Mouse (Mus musculus) monocyte, adult 5-6 weeks (primary cell): ENCODE data around the gene Letmd1. TPM values are rescaled to one million over a fixed set of nuclear protein-coding genes. Genes with fewer than 3 reads are reported as not detected.
A peak's percentile ranks its signal among the peaks of the same experiment; 100 is the strongest.

Source experiments
- ATAC-seq: fragments of 153-309, 156-312 bp; replicated peaks from 2 replicates; pipeline ENCODE4 v1.8.0; 2017; ENCODE audit warnings: mild to moderate bottlenecking; ENCODE audit not compliant: low TSS enrichment, insufficient number of reproducible peaks, severe bottlenecking, poor library complexity, low FRiP score
- total RNA-seq: library from RNA; stranded (forward); fragments of 200-1000, 200-491, 200-594 nt; gene quantifications from 3 replicates; pipeline ENCODE4 v1.2.3, GENCODE M21; 2017

Letmd1 gene
- total RNA-seq, 1 experiment from 2014 or later, result 13.0 TPM

GRCm38 (mm10) chr15:100446887-100447286 lies 21.9 kb upstream of the Letmd1 start:
- no peak for ATAC-seq

DNA sequence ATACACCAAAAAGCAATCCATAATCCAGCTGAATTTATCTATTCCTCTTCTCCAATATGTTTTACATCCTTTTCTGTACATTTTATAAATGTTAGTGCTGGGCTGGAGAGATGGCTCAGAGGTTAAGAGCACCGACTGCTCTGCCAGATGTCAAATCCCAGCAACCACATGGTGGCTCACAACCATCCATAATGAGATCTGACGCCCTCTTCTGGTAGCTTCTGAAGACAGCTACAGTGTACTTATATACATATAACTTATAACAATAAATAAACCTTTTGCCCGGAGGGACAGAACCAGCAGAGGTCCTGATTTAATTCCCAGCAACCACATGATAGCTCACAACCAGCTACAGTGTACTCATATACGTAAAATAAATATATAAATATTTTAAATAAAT lies 20.3 kb upstream of the Letmd1 start:
- ATAC-seq, result no peak

- ATAC-seq, result peak; percentile 66
Observed at GRCm38 (mm10) chr15:100449495-100449894, 19.3 kb upstream of the Letmd1 start.

- ATAC-seq, result no peak
Observed at GRCm38 (mm10) chr15:100451245-100451644, 17.6 kb upstream of the Letmd1 start.

DNA sequence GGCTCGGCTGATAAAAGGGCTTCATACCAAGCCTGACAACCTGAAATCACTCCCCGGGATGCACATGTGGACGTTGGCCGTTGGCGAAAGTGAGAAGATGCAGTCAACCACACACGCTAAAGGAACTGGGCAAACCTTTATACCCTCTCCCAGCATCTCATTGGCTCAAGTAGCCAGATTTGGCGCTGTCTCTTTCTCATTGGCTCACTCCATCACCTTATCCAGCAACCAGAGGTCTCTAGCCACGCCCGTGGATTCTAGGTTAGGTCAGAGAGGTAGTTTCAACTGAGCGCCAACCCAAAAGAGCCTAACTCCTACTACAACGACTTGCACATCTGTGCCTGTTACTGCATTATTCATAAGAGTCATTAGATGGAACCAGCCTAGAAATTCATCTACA lies 16.3 kb upstream of the Letmd1 start:
- ATAC-seq, result no peak

DNA sequence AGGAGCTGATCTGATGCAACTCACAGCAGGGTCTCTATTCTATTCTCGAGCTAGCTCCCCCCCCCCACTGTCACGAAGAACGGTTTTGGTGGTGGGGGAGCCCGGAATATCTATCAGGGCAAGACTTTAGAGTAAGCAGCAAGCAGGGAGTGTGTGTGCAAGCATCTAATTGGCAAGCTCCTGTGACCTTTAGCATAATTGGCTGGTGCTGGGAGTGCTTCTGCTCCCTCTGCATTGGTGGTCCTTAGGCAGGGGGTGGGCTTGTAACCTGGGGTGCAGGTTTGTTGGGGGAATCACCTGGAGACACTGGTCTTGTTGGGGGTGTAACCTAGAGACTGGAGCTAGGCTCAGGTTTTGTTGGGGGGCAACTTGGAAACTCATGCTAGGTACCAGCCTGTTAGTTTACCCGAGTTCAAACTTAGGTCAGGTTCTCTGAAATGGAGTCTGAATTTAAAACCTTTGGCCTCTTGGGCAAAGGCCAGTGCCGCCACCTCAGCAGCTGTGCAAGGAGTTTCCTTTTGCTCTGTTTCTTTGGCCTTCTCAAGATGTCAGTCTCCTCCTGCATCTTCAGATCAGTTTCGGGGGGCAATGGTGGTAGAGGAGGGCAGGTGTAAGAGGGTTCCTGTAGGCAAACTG lies 12.3 kb upstream of the Letmd1 start:
- no peak for ATAC-seq

DNA sequence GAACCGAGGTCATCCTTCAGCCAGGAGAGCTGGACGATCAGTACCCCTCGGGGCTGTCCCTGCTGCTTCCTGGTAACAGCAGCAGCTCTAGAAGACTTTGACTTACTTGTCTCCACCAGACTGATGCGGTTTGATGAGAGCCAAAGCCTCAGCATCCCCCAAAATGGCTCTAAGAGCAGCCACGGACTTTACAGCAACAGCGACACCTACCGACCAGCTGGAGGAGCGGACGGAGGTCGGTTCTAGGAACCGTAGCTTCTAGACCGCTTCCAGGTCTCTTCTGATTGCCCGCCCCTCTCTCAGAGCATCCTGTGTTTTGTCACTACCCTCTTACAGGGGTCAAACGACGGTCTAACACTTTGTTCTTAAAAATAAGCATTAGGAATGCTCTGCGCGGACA lies 11.5 kb upstream of the Letmd1 start:
- ATAC-seq, result peak; percentile 74

- ATAC-seq, result no peak
Observed at GRCm38 (mm10) chr15:100458055-100458454, 10.8 kb upstream of the Letmd1 start.

DNA sequence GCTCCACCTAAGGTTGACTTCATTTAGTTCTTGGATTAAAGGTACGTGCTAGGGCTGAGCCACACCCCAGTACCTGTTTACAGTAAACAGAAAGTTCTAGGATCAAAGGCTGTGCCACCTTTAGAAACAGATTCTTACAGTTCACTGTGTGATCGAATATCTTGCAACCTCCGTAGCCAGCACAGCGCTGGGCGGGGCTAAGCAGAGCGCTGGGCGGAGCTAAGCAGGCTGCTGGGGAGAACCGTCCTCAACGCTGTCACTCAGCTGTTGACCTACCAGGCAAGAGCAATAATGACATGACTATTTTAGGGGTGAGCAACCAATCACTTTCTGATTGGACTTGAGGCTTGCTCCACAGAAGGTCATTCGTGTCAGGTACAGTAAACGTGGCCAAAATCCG lies 7.9 kb upstream of the Letmd1 start:
- ATAC-seq, result peak; percentile 80

DNA sequence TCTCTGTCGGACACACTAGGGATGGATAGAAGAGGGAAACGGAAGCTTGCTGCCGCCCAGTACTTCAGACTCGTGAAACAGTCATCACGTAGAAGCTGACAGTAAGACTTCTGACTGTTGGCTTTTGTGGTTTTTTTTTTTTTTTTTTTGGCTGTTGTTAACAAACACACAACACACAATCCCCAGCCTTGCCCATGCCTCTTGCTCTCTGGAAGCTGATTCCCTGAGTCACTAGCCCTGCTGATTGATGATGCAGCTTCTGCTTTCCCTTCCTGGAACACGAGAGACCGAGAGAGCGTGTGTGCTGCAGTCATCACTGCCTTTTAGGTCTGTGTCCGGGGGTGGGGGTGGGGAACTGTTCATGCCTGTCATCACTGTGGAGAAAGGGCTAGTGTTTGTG lies 7.2 kb upstream of the Letmd1 start:
- ATAC-seq, result peak; percentile 52; the same call in 1 of the 2 replicates

DNA sequence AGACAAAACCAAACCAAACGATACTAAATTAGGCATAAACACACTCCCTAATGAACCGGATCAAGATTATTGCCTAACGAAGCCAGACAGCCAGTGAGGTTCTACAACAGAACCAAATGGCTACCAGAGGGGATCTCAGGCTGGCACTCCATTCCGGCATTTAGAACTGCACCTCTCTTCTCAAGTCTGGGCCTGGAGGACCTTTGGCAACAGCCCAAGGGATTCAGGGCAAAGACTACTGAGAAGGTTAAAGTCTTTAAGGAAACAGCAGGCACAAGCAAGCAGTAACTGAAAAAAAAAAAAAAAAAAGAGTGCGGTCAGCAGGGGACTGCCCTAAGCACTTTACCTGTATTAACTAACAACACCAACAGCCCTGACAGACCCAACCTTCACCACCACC lies 6.7 kb upstream of the Letmd1 start:
- no peak for ATAC-seq

GRCm38 (mm10) chr15:100463712-100464111 lies 5.1 kb upstream of the Letmd1 start:
- 0 out of 2 replicates have a peak, but pooled peaks have one; percentile 29 for ATAC-seq

GRCm38 (mm10) chr15:100465432-100465831 lies 3.4 kb upstream of the Letmd1 start:
- no peak for ATAC-seq

- ATAC-seq, result no peak
Observed at GRCm38 (mm10) chr15:100467738-100468137, 1.1 kb upstream of the Letmd1 start.

DNA sequence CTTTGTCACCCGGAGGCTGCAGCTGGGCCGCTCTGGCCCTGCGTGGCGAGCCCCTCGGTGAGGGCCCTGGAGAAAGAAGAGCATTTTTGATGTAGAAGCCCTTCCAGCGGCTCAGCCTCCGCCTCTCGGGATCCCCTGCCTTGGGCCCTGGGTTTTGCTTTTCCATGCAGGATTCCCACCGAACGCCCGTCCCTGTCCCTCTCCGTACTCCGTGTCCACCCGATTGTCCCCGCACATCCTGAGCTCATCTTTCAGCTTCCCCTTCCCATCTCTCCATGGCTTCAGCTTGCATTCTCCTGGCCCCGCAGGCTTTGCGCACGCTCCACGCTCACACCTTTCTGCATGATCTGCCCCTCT lies 344 bp downstream of the Letmd1 start:
- peak; percentile 33 for ATAC-seq

- no peak for ATAC-seq
Observed at GRCm38 (mm10) chr15:100470037-100470436, 1.2 kb downstream of the Letmd1 start.

- no peak for ATAC-seq
Observed at GRCm38 (mm10) chr15:100473926-100474503, 5.2 kb downstream of the Letmd1 start.

GRCm38 (mm10) chr15:100478351-100478750 lies 9.5 kb downstream of the Letmd1 start:
- ATAC-seq, result no peak

- ATAC-seq, result no peak
Observed at GRCm38 (mm10) chr15:100478925-100479324, 10.1 kb downstream of the Letmd1 start.

DNA sequence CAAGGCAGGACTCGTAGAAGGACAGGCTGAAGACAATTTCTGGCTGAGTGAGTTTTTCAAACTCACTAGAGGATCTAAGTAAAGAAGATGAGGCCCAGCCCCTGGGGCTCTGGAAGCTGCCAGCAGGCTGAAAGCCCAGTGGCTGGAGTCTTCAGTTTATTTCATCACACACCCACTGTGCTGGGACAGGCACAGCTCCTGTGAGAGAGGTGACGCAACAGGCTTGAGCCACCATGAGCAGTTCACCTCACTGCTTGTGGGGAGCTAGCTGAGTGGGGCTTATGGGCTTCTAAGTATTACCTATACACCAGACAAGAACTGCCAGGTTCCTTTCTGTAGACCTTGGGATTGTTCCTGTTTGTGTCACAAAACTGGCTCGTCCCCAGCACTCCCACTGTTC lies 16.8 kb downstream of the Letmd1 start:
- ATAC-seq, result no peak

- ATAC-seq, result no peak
Observed at GRCm38 (mm10) chr15:100486450-100486849, 17.6 kb downstream of the Letmd1 start.
